Comparison of ENCODE assay signal across 15 mouse cellular contexts in the genomic region with DNA sequence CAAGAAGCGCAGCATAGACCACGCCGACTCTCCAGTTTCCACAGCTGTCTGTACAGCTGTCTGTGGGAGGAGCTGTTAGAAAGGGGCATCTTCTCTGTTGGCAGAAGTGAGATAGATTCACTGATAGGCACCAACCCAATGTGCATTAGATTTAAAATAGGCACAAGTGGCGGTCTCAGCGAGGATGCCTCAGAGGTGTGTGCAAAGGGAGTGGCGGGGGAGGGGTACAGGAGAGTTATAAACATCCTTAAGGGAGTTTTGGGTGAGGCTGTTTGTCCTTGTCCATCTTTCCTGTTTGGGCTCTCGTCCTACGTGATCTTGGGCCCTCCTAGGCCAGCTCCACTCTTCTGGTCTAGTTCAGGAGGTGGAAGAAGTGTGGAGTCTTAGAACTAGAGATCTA. TPM values are rescaled to one million over a fixed set of nuclear protein-coding genes. Genes with fewer than 3 reads are reported as not detected.
"Had no signal": no experiment of that assay in that cellular context is flagged by ENCODE, and none has a peak within 500 bp of the region (broad histone marks: within the 10 kb centered on the region; RNA-seq: fewer than 3 reads in every experiment).

No protein-coding gene starts in this region.

- H3K36me3 ChIP-seq: limb, embryonic 13.5 days; midbrain, embryonic 12.5 days had no signal

- H3K27ac ChIP-seq: kidney, postnatal 0 days; layer of hippocampus, adult 2 months; limb, embryonic 13.5 days; liver, embryonic 14.5 days; midbrain, embryonic 12.5 days; stomach, postnatal 0 days had no signal

- H3K27me3 ChIP-seq: limb, embryonic 13.5 days; midbrain, embryonic 12.5 days had no signal

- H3K4me3 ChIP-seq: layer of hippocampus, adult 2 months; limb, embryonic 13.5 days; midbrain, embryonic 12.5 days had no signal

- H3K4me1 ChIP-seq: midbrain, embryonic 12.5 days had no signal

- ATAC-seq: midbrain, embryonic 16.5 days had no signal

- DNase-seq: kidney, adult 11 months; kidney, adult 9 months; kidney, postnatal 4 days; left cerebral cortex, postnatal 4 days; lung, adult 18-20 months; right cerebral cortex, adult 18-20 months; right cerebral cortex, postnatal 25 days had no signal

RNA-seq across cellular contexts. Expression of a gene that starts 17.3 kb away (rescaled TPM):
- total RNA-seq: layer of hippocampus, postnatal 14 days; left cerebral cortex, postnatal 4 days had no signal

RNA-seq across cellular contexts. Expression of a gene that starts 17.9 kb away (rescaled TPM):
- polyA plus RNA-seq: midbrain, embryonic 12.5 days had no signal
